Mouse (Mus musculus): Measurements from ENCODE around the gene Accsl.

DNA sequence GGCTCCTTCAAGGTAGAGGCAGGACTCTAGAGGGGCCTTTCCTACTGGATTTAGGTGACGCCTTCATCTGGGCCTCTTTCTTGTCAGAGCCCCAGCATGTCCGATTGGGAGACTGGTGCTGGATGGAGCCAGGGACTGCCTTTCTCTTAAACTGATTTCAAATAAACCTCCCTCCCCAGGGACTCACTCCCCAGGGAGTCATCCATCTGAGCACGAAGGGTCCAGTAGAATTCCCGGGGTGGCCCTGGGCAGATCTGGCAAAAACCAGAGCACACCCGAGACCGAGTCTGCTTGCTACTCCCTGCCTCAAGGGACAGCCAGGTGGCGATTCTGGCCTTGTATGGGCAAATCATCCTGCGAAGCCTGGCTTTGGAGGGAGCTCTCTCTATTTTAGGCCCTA is 21.2 kb upstream of the Accsl start:
- TF ChIP-seq CTCF (IDR thresholded peaks at IDR 0.05) (no peak), POLR2A (IDR thresholded peaks at IDR 0.05; ENCODE audit: insufficient read depth, low read depth, low read length) (no peak), EP300 (IDR thresholded peaks at IDR 0.05; ENCODE audit: insufficient read depth, low read depth, low read length) (no peak)
